Mouse (Mus musculus) embryo, embryonic 10 days (tissue): ENCODE results near the gene Med6.
"Not testable (repeated sequence)": the region's sequence is repeated elsewhere in the genome, so short reads cannot be mapped to it uniquely, and the experiment has no call there.

Experiments
- DNase-seq: peaks from one replicate; pipeline ENCODE4 v3.0.0-alpha.2; 2015; ENCODE audit warnings: low spot score

The Med6 gene

DNA sequence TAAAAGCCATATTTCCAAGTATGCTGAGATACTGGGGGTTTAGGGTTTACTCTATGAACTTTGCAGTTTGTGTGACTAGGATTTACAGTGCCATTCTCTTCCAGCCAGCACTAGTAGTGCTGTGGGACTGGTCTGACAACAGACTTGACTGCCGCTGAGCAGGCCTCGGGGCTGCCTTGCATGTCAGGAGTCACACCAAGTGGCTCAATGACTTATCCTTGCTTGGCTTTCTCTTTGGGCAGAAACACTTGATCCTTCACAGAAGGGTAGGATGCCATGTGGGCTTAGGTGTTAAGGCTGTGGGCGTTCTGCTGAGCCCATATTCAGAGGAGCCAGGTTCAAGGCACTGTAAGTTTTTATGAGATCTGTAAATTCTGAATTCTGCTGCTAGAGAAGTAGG, 45.5 kb downstream of the Med6 start:
- no peak for DNase-seq

DNA sequence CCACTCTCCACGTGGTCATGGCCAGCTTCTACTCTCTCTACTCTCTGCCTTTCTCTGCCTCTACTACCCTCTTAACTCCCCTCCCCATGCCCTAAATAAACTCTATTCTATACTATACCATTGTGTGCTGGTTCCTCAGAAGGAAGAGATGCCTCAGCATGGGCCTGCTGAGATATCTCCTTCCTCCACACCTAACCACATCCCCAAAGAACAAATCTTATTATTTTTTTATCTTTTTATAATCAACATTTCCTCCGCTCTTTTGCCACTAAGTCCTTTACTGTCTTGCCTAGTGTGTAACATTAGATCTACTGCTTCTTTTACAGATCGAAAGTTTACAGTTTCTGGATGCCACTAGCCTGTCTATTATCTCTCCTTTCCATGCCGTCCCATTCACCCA, 47.6 kb downstream of the Med6 start:
- DNase-seq: no peak

DNA sequence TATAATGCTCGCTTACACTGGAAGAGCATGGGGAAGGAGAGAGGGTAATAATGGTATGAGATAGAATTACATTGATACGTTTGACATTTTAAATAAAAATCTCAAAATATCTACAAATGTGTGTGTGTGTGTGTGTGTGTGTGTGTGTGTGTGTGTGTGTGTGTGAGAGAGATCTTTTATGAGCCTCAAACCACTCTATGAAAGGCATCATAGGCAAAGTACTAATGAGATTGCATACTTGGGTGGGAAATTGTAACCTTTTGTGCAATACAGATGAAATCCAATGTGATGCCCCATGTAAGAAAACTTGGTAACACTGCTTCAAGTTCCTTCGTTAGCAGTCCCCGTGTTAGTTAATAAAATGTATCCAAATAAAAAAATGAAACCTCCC, 61.8 kb downstream of the Med6 start:
- no peak for DNase-seq

DNA sequence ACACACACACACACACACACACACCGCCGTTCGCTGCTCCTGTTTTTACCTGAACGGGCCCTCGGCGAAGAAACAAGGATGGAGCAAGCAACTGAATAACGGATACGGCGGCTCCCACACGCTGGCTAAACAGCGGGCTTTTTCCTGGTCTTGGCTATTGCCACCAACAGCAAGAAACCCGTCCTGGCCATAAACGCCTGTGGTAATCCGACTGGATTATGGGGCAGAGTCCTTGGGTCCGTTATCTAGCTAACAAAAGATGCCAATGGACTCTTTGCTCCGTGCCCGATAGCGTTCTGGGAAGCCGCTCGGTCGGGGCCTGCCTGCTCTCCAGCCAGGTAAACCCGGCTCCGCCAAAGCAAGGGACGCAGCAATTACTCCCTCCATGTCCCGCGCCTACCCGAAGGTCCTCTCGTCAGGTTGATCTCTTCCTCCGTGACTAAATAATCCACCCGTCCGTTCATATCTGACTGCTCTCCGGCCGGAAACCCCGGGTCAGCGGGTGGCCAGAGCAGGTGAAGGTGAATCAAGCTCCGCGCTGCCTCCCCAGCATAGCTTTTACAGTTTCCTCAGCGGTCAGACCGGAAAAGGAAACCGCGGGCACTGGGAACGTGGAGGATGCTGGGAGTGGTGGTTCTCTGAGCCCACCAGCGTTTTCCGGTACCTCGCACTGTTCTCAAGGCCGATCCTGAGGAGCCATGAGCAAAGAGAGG, 62.3 kb downstream of the Med6 start, which contains the start of the genes Gm20498 and Synj2bp:
TSS of gene Gm20498 (minus strand) at position 590 of the 713 bp plus-strand sequence.
TSS of gene Synj2bp (minus strand) at position 596 of the 713 bp plus-strand sequence.
- peak; percentile 94 for DNase-seq

DNA sequence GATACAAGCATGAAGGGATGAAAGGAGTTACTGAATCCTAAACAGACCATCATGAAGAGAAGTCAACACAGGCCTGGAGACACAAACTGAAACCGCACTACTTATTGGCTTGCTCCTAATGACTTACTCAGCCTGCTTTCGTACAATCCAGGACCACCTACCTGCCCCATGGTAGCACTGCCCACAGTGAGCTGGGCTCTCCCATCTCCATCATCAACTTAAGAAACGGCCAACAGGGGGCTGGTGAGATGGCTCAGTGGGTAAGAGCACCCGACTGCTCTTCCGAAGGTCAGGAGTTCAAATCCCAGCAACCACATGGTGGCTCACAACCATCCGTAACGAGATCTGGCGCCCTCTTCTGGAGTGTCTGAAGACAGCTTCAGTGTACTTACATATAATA, 64.2 kb downstream of the Med6 start:
- DNase-seq: not testable (repeated sequence)
